In the genomic region with DNA sequence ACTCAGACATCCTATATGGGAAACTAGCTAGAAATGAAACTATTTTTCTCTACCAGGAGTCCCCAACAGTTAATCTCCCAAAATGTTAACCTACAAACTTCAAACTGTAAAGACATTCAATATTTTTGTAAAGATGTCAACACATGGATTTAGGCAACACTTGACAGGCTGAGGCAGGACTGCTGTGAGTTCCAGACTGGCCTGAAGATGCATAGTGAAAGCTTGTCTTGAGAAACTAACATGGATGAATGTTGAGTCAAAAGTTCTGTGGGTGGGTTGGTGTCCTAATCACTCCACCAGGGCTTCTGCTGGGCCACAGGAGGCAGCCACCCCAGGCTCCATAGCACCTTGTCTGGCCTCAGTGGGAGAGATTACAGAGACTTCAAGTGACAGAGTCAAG, we compare ENCODE assay signal across 9 mouse cellular contexts. TPM values are rescaled to one million over a fixed set of nuclear protein-coding genes. Genes with fewer than 3 reads are reported as not detected.
DNase-seq lines count a peak whose midpoint lies in the region; ATAC-seq lines count a peak whose summit lies in the region.
"Had no signal": no experiment of that assay in that cellular context is flagged by ENCODE, and none has a peak within 500 bp of the region (broad histone marks: within the 10 kb centered on the region; RNA-seq: fewer than 3 reads in every experiment).

No protein-coding gene starts in this region.

- peak overlapping the region; percentile 69 for H3K4me2 ChIP-seq in heart, embryonic 16.5 days (ENCODE audit: low read depth, low read length)
- H3K4me2 ChIP-seq in forebrain, embryonic 15.5 days (replicated peaks), result 0 out of 2 replicates have a peak overlapping the region, but pooled peaks have one; percentile 54
- peak overlapping the region; percentile 94 for H3K4me2 ChIP-seq in liver, embryonic 13.5 days

- H3K4me3 ChIP-seq in heart, embryonic 16.5 days (ENCODE audit: low read length), result peak overlapping the region; percentile 97
- H3K4me3 ChIP-seq in forebrain, embryonic 15.5 days, result no peak overlapping the region
- H3K4me3 ChIP-seq in liver, embryonic 13.5 days (replicated peaks), result peak overlapping the region; percentile 91

- no peaks in the 10 kb centered on the region for H3K9me3 ChIP-seq in heart, embryonic 16.5 days (replicated peaks; ENCODE audit: control insufficient read depth, low read length)
- no peaks in the 10 kb centered on the region for H3K9me3 ChIP-seq in forebrain, embryonic 15.5 days
- H3K9me3 ChIP-seq in liver, embryonic 13.5 days (replicated peaks), result no peaks in the 10 kb centered on the region

- no peaks in the 10 kb centered on the region for H3K27me3 ChIP-seq in heart, embryonic 16.5 days (ENCODE audit: control insufficient read depth, insufficient read depth, low read length)
- no peaks in the 10 kb centered on the region for H3K27me3 ChIP-seq in forebrain, embryonic 15.5 days
- no peaks in the 10 kb centered on the region for H3K27me3 ChIP-seq in liver, embryonic 13.5 days

- peaks cover 36% of the 10 kb centered on the region for H3K4me1 ChIP-seq in heart, embryonic 16.5 days (ENCODE audit: control insufficient read depth, insufficient read depth, low read length)
- H3K4me1 ChIP-seq in forebrain, embryonic 15.5 days, result peaks cover 35% of the 10 kb centered on the region
- H3K4me1 ChIP-seq in liver, embryonic 13.5 days (replicated peaks), result peaks cover 74% of the 10 kb centered on the region

- H3K9ac ChIP-seq in heart, embryonic 16.5 days (ENCODE audit: low read length), result peak overlapping the region; percentile 16; the same call in 1 of the 2 replicates
- H3K9ac ChIP-seq in forebrain, embryonic 15.5 days (replicated peaks), result no peak overlapping the region
- peak overlapping the region; percentile 37; the same call in 1 of the 2 replicates for H3K9ac ChIP-seq in liver, embryonic 13.5 days

- H3K36me3 ChIP-seq in heart, embryonic 16.5 days (ENCODE audit: control insufficient read depth, insufficient read depth), result peaks cover 2% of the 10 kb centered on the region; the same call in 1 of the 2 replicates
- H3K36me3 ChIP-seq in forebrain, embryonic 15.5 days, result no peaks in the 10 kb centered on the region
- H3K36me3 ChIP-seq in liver, embryonic 13.5 days, result peaks cover 8% of the 10 kb centered on the region; the same call in 1 of the 2 replicates

- no peak for DNase-seq in heart, postnatal 4 days
- DNase-seq in adipocyte (ENCODE audit: low spot score), result peak; percentile 35
- DNase-seq in liver, embryonic 13.5 days, result no peak
- no peak for DNase-seq in thymus, adult 18-20 months
- DNase-seq in thymus, postnatal 14 days, result no peak
- DNase-seq: thymus, postnatal 36 days had no signal

- ATAC-seq in heart, embryonic 16.5 days (replicated peaks; ENCODE audit: extremely low read depth, insufficient read depth, low FRiP score), result no peak
- ATAC-seq in forebrain, embryonic 15.5 days (replicated peaks), result no peak
- ATAC-seq in liver, embryonic 13.5 days (ENCODE audit: low read depth), result no peak
- ATAC-seq in megakaryocyte progenitor cell, adult 5-6 weeks (replicated peaks; ENCODE audit: poor library complexity), result no peak

- H3K27ac ChIP-seq in heart, embryonic 16.5 days (ENCODE audit: low read length), result no peak overlapping the region
- H3K27ac ChIP-seq in forebrain, embryonic 15.5 days (replicated peaks), result no peak overlapping the region
- H3K27ac ChIP-seq in liver, embryonic 13.5 days, result peak overlapping the region; percentile 89

RNA-seq across cellular contexts. Expression of gene Cbl, which starts 2.2 kb away (rescaled TPM):
- polyA plus RNA-seq in heart, embryonic 16.5 days (2015; fragmentation: Nextera tagmentation; extraction: Ambion mirVana), result 12.6 and 13.0 TPM in 2 replicates
- 10 to 100 TPM; 28.5 to 28.8 TPM for total RNA-seq in heart, postnatal 4 days (2021)
- polyA plus RNA-seq in forebrain, embryonic 15.5 days (2015; fragmentation: Nextera tagmentation; extraction: Ambion mirVana), result 25.7 and 26.4 TPM in 2 replicates
- polyA plus RNA-seq in liver, embryonic 13.5 days (2015; fragmentation: Nextera tagmentation; extraction: Ambion mirVana), result 5.7 and 7.2 TPM in 2 replicates
- total RNA-seq in megakaryocyte progenitor cell, adult 5-6 weeks (2015), result 106 and 109 TPM in 2 replicates
- 28.9 and 45.7 TPM in 2 replicates for total RNA-seq in megakaryocyte progenitor cell, adult 5-6 weeks (2017)

RNA-seq across cellular contexts. Expression of gene Ccdc153, which starts 8.9 kb away (rescaled TPM):
- polyA plus RNA-seq in heart, embryonic 16.5 days (2015; fragmentation: Nextera tagmentation; extraction: Ambion mirVana), result 0.88 and 2.5 TPM in 2 replicates
- total RNA-seq in heart, postnatal 4 days (2021), result not detected
- 0.32 TPM in 1 of 2 replicates, not detected in the other for polyA plus RNA-seq in forebrain, embryonic 15.5 days (2015; fragmentation: Nextera tagmentation; extraction: Ambion mirVana)
- not detected in 2 replicates for polyA plus RNA-seq in liver, embryonic 13.5 days (2015; fragmentation: Nextera tagmentation; extraction: Ambion mirVana)
- not detected in 2 replicates for total RNA-seq in megakaryocyte progenitor cell, adult 5-6 weeks (2015)
- total RNA-seq in megakaryocyte progenitor cell, adult 5-6 weeks (2017), result not detected in 2 replicates

RNA-seq across cellular contexts. Expression of gene Pdzd3, which starts 19.7 kb away (rescaled TPM):
- 0.06 and 0.07 TPM in 2 replicates for polyA plus RNA-seq in heart, embryonic 16.5 days (2015; fragmentation: Nextera tagmentation; extraction: Ambion mirVana)
- 1 to 10 TPM in 1 of 2 experiments, under 1 TPM in 1; 0.92 to 1.0 TPM for total RNA-seq in heart, postnatal 4 days (2021)
- polyA plus RNA-seq in forebrain, embryonic 15.5 days (2015; fragmentation: Nextera tagmentation; extraction: Ambion mirVana), result 0.59 and 0.61 TPM in 2 replicates
- 0.06 and 0.24 TPM in 2 replicates for polyA plus RNA-seq in liver, embryonic 13.5 days (2015; fragmentation: Nextera tagmentation; extraction: Ambion mirVana)
- 0.35 and 0.54 TPM in 2 replicates for total RNA-seq in megakaryocyte progenitor cell, adult 5-6 weeks (2015)
- total RNA-seq in megakaryocyte progenitor cell, adult 5-6 weeks (2017), result not detected in 2 replicates

RNA-seq across cellular contexts. Expression of gene Nlrx1, which starts 36.8 kb away (rescaled TPM):
- 7.3 and 7.9 TPM in 2 replicates for polyA plus RNA-seq in heart, embryonic 16.5 days (2015; fragmentation: Nextera tagmentation; extraction: Ambion mirVana)
- total RNA-seq in heart, postnatal 4 days (2021), result 10 to 100 TPM; 13.8 to 15.3 TPM
- 4.5 and 5.2 TPM in 2 replicates for polyA plus RNA-seq in forebrain, embryonic 15.5 days (2015; fragmentation: Nextera tagmentation; extraction: Ambion mirVana)
- polyA plus RNA-seq in liver, embryonic 13.5 days (2015; fragmentation: Nextera tagmentation; extraction: Ambion mirVana), result 3.2 and 3.8 TPM in 2 replicates
- total RNA-seq in megakaryocyte progenitor cell, adult 5-6 weeks (2015), result 4.1 and 4.7 TPM in 2 replicates
- 3.4 and 8.3 TPM in 2 replicates for total RNA-seq in megakaryocyte progenitor cell, adult 5-6 weeks (2017)

RNA-seq across cellular contexts. Expression of gene Abcg4, which starts 56.8 kb away (rescaled TPM):
- 1.9 and 2.5 TPM in 2 replicates for polyA plus RNA-seq in heart, embryonic 16.5 days (2015; fragmentation: Nextera tagmentation; extraction: Ambion mirVana)
- 1 to 10 TPM; 1.2 to 1.5 TPM for total RNA-seq in heart, postnatal 4 days (2021)
- polyA plus RNA-seq in forebrain, embryonic 15.5 days (2015; fragmentation: Nextera tagmentation; extraction: Ambion mirVana), result 14.2 and 15.6 TPM in 2 replicates
- 11.1 and 13.0 TPM in 2 replicates for polyA plus RNA-seq in liver, embryonic 13.5 days (2015; fragmentation: Nextera tagmentation; extraction: Ambion mirVana)
- total RNA-seq in megakaryocyte progenitor cell, adult 5-6 weeks (2015), result 3.9 and 7.4 TPM in 2 replicates
- total RNA-seq in megakaryocyte progenitor cell, adult 5-6 weeks (2017), result 1.6 and 2.5 TPM in 2 replicates
